Mouse (Mus musculus) embryonic fibroblast, embryonic 13.5 days (primary cell): ENCODE measurements around the gene Axdnd1.

Experiments used
- CTCF ChIP-seq: IDR thresholded peaks from 2 replicates; pipeline ENCODE4 v1.5.1; 2011; ENCODE audit warnings: mild to moderate bottlenecking, control low read depth, low read length, moderate library complexity, borderline replicate concordance; ENCODE audit not compliant: insufficient read depth
- POLR2A ChIP-seq: IDR thresholded peaks from 2 replicates; pipeline ENCODE4 v1.6.1; 2011; ENCODE audit warnings: low read depth, mild to moderate bottlenecking, control low read depth, low read length, moderate library complexity

DNA sequence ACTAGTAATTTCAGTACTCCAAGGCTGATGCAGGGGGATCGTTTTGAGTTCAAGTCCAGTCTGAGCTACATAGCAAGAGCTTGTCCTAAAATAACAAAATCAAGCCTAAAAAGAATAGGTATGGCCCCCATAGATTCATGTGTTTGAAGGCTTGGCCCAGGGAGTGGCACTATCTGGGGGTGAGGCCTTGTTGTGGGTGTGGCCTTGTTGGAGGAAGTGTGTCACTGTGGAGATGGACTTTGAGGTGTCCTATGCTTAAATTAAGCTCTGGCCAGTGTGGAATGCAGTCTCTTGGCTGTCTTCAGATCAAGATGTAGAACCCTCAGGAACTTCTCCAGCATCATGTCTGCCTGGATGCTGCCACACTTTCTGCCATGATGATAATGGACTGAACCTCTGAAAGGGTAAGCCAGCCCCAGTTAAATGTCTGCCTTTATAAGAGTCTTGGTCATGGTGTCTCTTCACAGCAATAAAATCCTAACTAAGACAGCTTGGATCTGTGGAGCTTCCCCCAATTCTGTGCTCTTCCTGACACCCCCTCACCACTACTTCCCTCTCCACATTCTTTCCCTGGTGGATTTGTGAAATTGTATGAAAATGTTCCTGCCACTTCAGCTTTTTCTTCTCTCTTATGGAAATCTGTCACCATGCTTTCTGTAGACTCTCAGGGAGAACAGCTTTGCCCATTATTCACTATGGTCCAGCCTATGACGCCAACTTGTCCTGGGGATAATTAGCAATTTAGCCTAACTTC lies 34.2 kb upstream of the Axdnd1 start:
- TF ChIP-seq CTCF (no peak), POLR2A (no peak)
